Mouse (Mus musculus) regulatory T cell (primary cell): ENCODE results near the gene Megf11.

Source experiments
- in situ Hi-C: fragments of 300-600 bp; cut with MboI, MseI; formaldehyde crosslinking; loops from one replicate; pipeline ENCODE4 v1.15.1; 2025; ENCODE audit warnings: high pct_unique_total_duplicates

Megf11 gene

DNA sequence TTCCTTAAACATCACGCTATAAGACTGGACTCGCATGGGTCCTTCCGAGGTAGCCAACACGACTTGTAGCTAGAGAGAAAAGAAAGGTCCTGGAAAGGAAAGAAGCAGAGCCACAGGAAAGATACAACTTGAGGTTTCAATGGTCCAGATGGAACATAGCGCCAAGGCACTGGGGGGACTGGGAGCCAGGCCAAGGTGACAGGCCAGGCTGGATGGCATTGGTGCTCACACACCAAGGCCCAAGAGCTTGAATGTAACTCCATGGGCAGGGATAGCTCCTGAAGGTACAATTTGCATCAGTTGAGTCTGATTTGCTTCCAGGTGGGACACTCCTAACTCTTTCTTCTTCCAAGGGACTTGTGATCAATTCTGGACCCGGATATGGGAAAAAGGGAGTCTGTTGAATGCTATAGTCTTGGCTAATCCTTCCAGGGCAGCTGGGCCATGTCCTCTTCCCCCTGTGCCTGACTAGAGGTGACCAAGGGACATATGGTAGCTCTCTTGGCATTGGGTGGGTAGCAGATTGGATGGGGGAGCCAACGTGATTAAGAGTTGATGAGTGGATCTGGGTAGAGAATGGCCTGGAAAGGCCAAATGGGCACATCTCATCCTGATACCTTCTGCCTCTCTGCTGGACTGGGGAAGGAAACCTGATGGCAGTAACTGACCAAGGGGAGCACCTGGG, 172.6 kb downstream of the Megf11 start:
- in situ Hi-C loops: no loop called here

- in situ Hi-C loops: no loop called here
These were observed 178.9 kb downstream of the Megf11 start for GRCm38 (mm10) chr9:64564315-64564767.

- in situ Hi-C loops: no loop called here
These were observed 180.5 kb downstream of the Megf11 start for GRCm38 (mm10) chr9:64565915-64566314.

DNA sequence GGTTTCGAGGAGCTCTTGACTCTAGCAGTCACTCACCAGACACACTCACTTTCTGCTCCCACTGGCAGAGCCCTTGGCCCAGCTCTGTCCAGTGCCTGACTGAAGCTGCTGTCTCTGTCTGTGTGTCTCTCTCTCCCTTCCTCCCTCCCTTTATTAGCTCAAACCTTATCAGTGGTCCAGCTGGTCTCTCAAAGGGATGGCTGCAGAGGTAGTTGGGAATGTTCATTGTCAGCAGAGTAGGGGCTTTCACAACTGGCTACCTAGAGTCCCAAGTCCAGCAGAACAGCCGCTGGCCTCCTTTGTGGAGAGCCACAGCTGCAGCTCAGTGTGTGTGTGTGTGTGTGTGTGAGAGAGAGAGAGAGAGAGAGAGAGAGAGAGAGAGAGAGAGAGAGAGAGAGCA, 180.9 kb downstream of the Megf11 start:
- in situ Hi-C loops: no loop called here

DNA sequence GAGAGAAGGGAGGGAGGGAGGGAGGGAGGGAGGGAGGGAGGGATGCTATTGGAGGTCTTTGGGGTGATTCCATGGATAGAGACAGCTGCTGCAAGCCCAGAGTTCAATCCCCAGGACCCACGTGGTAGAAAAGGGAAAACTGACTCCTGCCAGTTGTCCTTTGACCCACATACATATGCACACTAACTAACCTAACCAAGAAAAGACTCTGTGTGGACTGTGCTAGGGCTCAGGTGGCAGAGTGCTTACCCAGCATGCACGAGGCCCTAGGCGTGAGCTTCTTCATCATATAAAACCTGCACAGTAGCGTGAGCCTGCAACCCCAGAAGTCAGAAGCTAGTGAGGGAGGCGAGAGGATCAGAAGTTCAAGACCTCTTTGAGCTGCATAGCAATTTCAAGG, 182.1 kb downstream of the Megf11 start:
- in situ Hi-C loops: no loop called here

DNA sequence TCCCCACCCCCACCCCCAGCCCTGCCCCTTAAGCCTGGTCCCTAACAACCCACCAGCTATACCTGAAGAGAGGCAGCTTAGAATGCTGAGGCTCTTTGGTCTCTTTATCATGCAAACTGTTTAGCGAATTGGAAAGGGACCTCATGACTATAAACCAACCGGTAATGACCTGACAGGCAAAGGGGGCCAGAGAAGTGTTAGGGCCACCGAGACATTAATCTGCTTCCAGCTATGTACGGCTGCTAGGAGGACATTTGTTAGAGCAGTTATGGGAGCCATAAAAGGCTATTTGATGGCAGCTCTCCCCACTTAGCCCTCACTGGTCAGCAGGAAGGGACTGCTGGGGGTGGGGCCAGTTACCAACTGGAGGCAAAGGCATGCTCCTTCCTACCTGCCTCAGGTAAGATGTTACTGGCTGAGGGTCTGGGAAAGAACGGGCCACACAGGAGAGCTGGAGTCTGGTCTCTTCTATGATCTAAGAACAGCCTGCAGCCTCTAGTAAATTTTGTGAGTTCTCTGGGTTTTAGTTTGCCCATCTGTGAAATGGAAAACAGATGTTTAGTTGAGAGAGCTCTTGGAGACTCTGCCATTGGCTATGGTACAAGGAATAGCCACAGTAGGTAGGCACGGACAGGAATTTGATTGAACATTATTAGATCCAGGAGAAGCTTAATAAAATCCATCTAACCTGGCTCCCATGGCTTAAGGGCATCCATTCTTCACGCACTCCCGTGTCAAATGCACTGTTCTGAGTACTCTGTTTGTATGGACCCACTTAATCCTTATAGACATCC, 183.2 kb downstream of the Megf11 start:
- in situ Hi-C loops: no loop called here

GRCm38 (mm10) chr9:64570448-64570847, 185.0 kb downstream of the Megf11 start:
- in situ Hi-C loops: no loop called here

- in situ Hi-C loops: no loop called here
These were observed 185.7 kb downstream of the Megf11 start for GRCm38 (mm10) chr9:64571091-64571490.

DNA sequence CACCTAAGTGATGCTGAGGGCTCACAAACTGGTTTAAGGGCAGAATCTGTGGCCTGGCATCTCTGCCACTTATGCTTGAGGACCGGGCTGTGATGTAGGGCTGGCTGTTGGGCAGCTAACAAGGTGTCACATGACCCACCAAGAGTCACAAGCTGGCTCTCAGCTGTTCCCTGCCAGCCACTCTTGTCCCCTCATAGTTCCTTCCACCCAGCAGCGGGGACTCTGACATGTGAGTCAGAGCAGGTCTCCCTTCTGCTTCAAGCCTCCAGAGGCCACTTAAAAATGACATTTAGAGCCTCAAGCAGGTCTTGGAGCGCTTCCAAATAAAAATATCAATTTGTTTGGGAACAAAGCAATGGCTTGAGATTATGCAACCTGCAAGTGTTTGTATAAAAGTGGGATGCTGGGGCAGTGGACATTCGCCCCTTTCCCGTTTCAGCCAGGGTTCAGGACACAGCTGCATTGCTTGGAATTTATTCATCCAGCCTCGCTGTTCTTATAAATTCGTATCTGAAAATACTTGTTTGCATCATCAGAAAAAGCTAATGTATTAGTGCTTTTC, 187.3 kb downstream of the Megf11 start:
- in situ Hi-C loops: no loop called here

DNA sequence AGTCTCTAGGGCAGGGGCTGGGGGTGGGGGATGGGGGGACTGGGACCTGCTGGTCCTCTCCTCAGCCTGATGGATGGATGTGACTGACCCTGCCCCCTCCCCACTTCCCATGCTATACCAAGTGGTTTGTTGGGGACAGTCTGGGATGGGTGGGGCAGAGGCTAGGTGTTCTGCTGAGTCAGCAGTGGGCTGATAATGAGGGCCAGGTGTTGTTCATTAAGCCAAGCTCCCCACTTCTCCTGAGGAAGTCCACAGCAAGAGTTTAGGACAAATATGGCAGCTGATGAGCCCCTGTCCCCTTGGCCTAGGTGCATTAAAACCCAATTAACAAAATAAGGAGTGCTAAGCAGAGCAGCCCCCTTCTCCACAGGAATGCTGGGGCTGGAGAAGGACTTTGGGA, 190.2 kb downstream of the Megf11 start:
- in situ Hi-C loops: no loop called here

GRCm38 (mm10) chr9:64576143-64576878, 190.9 kb downstream of the Megf11 start:
- in situ Hi-C loops: no loop called here

- in situ Hi-C loops: no loop called here
These were observed 191.7 kb downstream of the Megf11 start for GRCm38 (mm10) chr9:64577156-64577555.

DNA sequence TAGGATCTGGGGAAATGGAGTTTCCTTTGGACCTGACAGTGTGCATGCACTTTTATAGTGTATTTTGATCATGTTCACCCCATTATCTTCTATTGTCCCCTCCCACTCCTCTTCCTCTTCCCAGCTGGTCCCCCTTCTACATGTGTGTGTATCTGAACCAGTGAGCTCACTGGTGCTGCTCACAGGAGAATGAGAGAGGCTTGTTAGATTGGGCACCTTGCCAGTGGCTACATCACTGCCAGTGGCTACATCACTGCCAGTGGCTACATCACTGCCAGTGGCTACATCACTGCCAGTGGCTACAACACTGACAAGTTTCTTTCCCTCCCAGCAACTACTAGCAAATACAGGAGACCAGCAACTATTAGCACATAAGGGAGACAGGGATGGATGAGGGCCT, 192.6 kb downstream of the Megf11 start:
- in situ Hi-C loops: no loop called here

DNA sequence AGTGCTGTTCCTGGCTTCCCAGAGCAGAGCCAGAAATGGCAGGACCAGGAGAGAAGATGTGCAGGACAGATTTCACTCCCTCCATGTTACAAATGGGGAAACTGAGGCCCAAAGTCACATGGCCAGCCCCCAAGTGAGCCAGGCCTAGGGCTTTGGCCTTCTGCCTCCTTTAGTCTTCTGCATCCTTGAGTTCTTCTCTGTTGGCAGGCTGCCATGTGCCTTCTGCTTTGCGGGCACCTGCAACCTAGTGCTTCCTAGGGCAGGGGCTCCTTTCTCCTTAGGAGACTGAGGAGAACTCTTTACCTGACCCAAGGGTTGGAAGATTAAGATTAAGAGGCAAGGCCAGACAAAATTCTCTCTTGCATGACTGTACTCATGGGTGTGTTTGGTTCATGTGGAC, 193.9 kb downstream of the Megf11 start:
- in situ Hi-C loops: no loop called here

GRCm38 (mm10) chr9:64586292-64586691, 200.9 kb downstream of the Megf11 start:
- in situ Hi-C loops: no loop called here

- in situ Hi-C loops: no loop called here
These were observed 202.6 kb downstream of the Megf11 start for GRCm38 (mm10) chr9:64587991-64588390.

DNA sequence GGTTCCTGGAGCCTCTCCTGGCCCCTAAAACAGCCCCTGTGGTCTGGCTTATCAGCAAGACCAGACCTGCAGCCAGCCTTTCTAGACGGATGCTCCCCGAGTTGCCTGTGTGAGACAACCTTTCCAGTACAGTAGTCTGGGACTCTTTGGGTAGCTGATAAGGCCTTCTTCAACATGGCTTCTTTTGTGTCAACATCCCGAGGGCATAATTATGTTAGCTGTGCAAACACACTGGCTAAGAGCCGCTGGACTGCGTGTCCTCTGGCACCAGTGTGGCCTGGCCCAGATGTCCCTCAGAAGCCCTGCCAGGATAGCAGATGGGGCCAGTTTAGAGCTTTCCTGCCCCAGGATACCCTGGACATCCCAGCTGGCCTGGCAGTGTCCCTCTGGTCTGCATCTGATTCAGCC, 205.2 kb downstream of the Megf11 start:
- in situ Hi-C loops: no loop called here

GRCm38 (mm10) chr9:64591436-64591835, 206.0 kb downstream of the Megf11 start:
- in situ Hi-C loops: no loop called here

- in situ Hi-C loops: no loop called here
These were observed 209.0 kb downstream of the Megf11 start for GRCm38 (mm10) chr9:64594442-64594841.

DNA sequence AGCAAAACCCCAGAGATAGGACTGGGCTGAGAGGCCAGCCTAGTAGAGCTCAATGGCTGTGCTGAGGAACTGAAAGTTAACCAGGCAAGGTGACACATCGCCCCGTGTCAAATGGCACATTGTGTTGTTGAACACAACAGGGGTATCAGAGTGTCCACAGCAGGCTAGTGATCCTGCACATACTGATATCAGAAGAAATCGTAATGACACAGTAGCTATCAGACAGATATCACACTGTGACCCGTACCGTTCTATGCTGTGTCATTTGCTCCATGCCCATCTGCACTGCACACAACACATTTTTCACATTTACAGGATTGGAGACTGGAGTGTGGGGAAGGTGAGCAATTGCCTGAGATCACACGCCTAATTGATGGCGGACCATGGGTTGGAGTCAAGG, 213.0 kb downstream of the Megf11 start:
- in situ Hi-C loops: no loop called here

- in situ Hi-C loops: no loop called here
These were observed 215.3 kb downstream of the Megf11 start for GRCm38 (mm10) chr9:64600731-64601130.

DNA sequence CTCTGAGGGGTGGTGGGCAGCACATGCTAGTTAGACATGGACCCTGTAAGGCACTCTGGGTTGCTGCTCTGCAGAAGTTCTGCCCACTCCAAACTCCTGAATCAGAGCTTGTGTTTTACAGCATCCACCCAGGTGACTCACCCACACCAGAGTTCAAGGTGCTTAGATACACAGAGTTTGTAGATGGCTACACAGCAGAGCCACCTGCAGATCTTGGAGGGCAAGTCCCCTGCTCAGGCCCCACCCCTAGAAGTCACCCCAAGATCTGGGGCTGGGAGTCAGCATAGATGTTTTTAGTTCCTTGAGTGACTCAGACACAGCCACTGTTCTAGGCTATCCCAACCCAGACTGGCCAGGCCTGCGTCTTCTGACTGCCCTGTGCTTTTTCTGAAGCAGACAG, 217.5 kb downstream of the Megf11 start:
- in situ Hi-C loops: no loop called here
